Mouse (Mus musculus) testis, adult 2 months (tissue): ENCODE data around the gene Ap1g1.

Experiments
- CTCF ChIP-seq: fragments of 200-500 bp; IDR thresholded peaks from 2 replicates; pipeline ENCODE4 v1.5.1; 2012; ENCODE audit warnings: low read depth, mild to moderate bottlenecking, inconsistent platforms, low read length, moderate library complexity; ENCODE audit not compliant: control insufficient read depth, insufficient read depth, insufficient replicate concordance
- POLR2A ChIP-seq: fragments of 200-500 bp; IDR thresholded peaks from 2 replicates; pipeline ENCODE4 v1.6.1; 2012; ENCODE audit warnings: low read depth, mild to moderate bottlenecking, inconsistent platforms, low read length, moderate library complexity; ENCODE audit not compliant: control insufficient read depth

DNA sequence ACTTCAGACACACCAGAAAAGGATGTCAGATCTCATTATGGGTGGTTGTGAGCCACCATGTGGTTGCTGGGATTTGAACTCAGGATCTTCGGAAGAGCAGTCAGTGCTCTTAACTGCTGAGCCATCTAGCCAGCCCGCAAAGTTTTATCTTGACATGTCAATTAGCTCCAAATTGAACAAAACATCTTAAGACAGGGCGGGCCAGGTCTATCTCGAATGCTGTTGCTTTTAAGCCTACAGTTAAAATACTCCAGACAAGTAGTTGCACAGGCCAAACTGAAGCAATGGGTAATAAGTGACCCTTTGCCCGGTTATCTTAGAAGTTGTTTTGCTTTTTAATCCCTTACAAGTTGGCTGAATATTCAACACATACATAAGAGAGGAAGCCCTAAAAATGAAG, 88.3 kb downstream of the Ap1g1 start:
- no peak for TF ChIP-seq POLR2A
- TF ChIP-seq CTCF = no peak
